Mouse (Mus musculus) spleen, adult 2 months (tissue): ENCODE data around the gene Ptpre. TPM values are rescaled to one million over a fixed set of nuclear protein-coding genes. Genes with fewer than 3 reads are reported as not detected.

Source experiments
- DNase-seq, 2 experiments: peaks; one replicate each; pipeline versions ENCODE4 v3.0.0 to v3.0.0-alpha.2; 2012 to 2021; ENCODE audit warnings: low spot score in 2 of 2, low read depth in 1 of 2
- H3K27ac ChIP-seq: fragments of 200-500 bp; 2 replicates; pipeline ENCODE4 v1.5.1; 2012; ENCODE audit warnings: low read length, inconsistent platforms; ENCODE audit not compliant: insufficient read depth
- H3K27me3 ChIP-seq: fragments of 200-500 bp; 2 replicates; pipeline ENCODE4 v1.6.1; 2012; ENCODE audit warnings: mild to moderate bottlenecking, moderate library complexity, low read length, inconsistent platforms; ENCODE audit not compliant: control insufficient read depth, insufficient read depth
- H3K36me3 ChIP-seq: fragments of 200-500 bp; 2 replicates; pipeline ENCODE4 v1.6.1; 2012; ENCODE audit warnings: mild to moderate bottlenecking, low read length, inconsistent platforms; ENCODE audit not compliant: control insufficient read depth, insufficient read depth
- H3K4me1 ChIP-seq: fragments of 200-500 bp; 2 replicates; pipeline ENCODE4 v1.6.1; 2011; ENCODE audit warnings: inconsistent platforms; ENCODE audit not compliant: control insufficient read depth, insufficient read depth, insufficient read length
- H3K4me3 ChIP-seq: fragments of 200-500 bp; 2 replicates; pipeline ENCODE4 v1.5.1; 2011; ENCODE audit warnings: mild to moderate bottlenecking, inconsistent platforms; ENCODE audit not compliant: insufficient read depth, insufficient read length; ENCODE audit errors: extremely low read depth
- CTCF ChIP-seq: fragments of 200-500 bp; IDR thresholded peaks from 2 replicates; pipeline ENCODE4 v1.5.1; 2011; ENCODE audit warnings: mild to moderate bottlenecking, inconsistent platforms; ENCODE audit not compliant: insufficient read depth, insufficient read length, insufficient replicate concordance; ENCODE audit errors: extremely low read depth
- POLR2A ChIP-seq: fragments of 200-500 bp; IDR thresholded peaks from 2 replicates; pipeline ENCODE4 v1.6.1; 2011; ENCODE audit warnings: low read depth, low read length, inconsistent platforms
- WGBS: fragments of 180-500 bp; shearing (Covaris S2); methylation state at CpG from one replicate; pipeline ENCODE4 v1.1.7; 2018; 5-methylcytosine and 5-hydroxymethylcytosine counted together
- polyA plus RNA-seq: library from polyadenylated mRNA; depleted of rRNA; stranded (reverse); fragments of >200 nt; gene quantifications from 2 replicates; pipeline ENCODE4 v1.2.3, GENCODE M21; 2012; rRNA removed

Gene Ptpre
- polyA plus RNA-seq, 1 experiment = 9.5 TPM

- H3K4me3 ChIP-seq = no peak overlapping the region
- H3K36me3 ChIP-seq = no peaks in the 10 kb centered on the region
- H3K27me3 ChIP-seq = no peaks in the 10 kb centered on the region
- DNase-seq = no peak
- 94% methylated on average over 12 of the region's 12 CpGs for whole genome bisulfite sequencing
- no peak overlapping the region for H3K27ac ChIP-seq
- H3K4me1 ChIP-seq = no peaks in the 10 kb centered on the region
- TF ChIP-seq CTCF (no peak), POLR2A (no peak)
These were observed 190.8 kb downstream of the Ptpre start for GRCm38 (mm10) chr7:135728038-135728437.

GRCm38 (mm10) chr7:135734379-135734778 lies 197.1 kb downstream of the Ptpre start:
- no peak for TF ChIP-seq POLR2A
- TF ChIP-seq CTCF = no peak
- H3K36me3 ChIP-seq = no peaks in the 10 kb centered on the region
- H3K27ac ChIP-seq = no peak overlapping the region
- H3K27me3 ChIP-seq = no peaks in the 10 kb centered on the region
- DNase-seq = no peak
- no peaks in the 10 kb centered on the region for H3K4me1 ChIP-seq
- H3K4me3 ChIP-seq = no peak overlapping the region
- 91% methylated on average over 5 of the region's 5 CpGs for WGBS

GRCm38 (mm10) chr7:135734911-135735646 lies 197.8 kb downstream of the Ptpre start:
- TF ChIP-seq POLR2A = no peak
- TF ChIP-seq CTCF = no peak
- H3K4me1 ChIP-seq = no peaks in the 10 kb centered on the region
- no peak for DNase-seq
- no peak overlapping the region for H3K27ac ChIP-seq
- H3K4me3 ChIP-seq = no peak overlapping the region
- no peaks in the 10 kb centered on the region for H3K36me3 ChIP-seq
- WGBS = 85% methylated on average over 9 of the region's 9 CpGs
- H3K27me3 ChIP-seq = no peaks in the 10 kb centered on the region

Other genes starting within 250 kb of the Ptpre start
- not detected in 2 replicates for gene Foxi2, start 127.2 kb upstream of the Ptpre start, polyA plus RNA-seq
- not detected in 2 replicates for gene Clrn3, start 8.8 kb upstream of the Ptpre start, polyA plus RNA-seq
- 4.6 and 5.0 TPM in 2 replicates for gene Mki67, start 178.9 kb downstream of the Ptpre start, polyA plus RNA-seq